Mouse (Mus musculus) intestine, postnatal 0 days (tissue): ENCODE measurements around the gene Rbm3. TPM values are rescaled to one million over a fixed set of nuclear protein-coding genes. Genes with fewer than 3 reads are reported as not detected.

ENCODE experiments used
- ATAC-seq: fragments of 200-750 bp; cut with Nextera tagmentation; 2 replicates; pipeline ENCODE4 v1.8.0; 2017; ENCODE audit warnings: mild to moderate bottlenecking, moderate TSS enrichment, moderate library complexity
- H3K27ac ChIP-seq: fragments of 300-500 bp; sonication (generic); 2 replicates; pipeline ENCODE4 v1.5.1; 2014; ENCODE audit warnings: mild to moderate bottlenecking, low read depth, low read length, moderate library complexity
- H3K27me3 ChIP-seq: fragments of 300-500 bp; sonication (generic); replicated peaks from 2 replicates; pipeline ENCODE4 v1.6.1; 2014; ENCODE audit warnings: low read length, mixed read lengths; ENCODE audit not compliant: control insufficient read depth, insufficient read depth
- H3K36me3 ChIP-seq: fragments of 300-500 bp; sonication (generic); 2 replicates; pipeline ENCODE4 v1.6.1; 2014; ENCODE audit warnings: mild to moderate bottlenecking, moderate library complexity; ENCODE audit not compliant: control insufficient read depth, insufficient read depth
- H3K4me1 ChIP-seq: fragments of 300-500 bp; sonication (generic); replicated peaks from 2 replicates; pipeline ENCODE4 v1.6.1; 2014; ENCODE audit warnings: antibody characterized with exemption, low read length, mixed read lengths; ENCODE audit not compliant: control insufficient read depth, insufficient read depth
- H3K4me2 ChIP-seq: fragments of 300-500 bp; sonication (generic); replicated peaks from 2 replicates; pipeline ENCODE4 v1.6.1; 2014; ENCODE audit warnings: low read depth, mild to moderate bottlenecking, moderate library complexity
- H3K4me3 ChIP-seq: fragments of 300-500 bp; sonication (generic); 2 replicates; pipeline ENCODE4 v1.5.1; 2014; ENCODE audit warnings: low read depth, low read length
- H3K9ac ChIP-seq: fragments of 300-500 bp; sonication (generic); 2 replicates; pipeline ENCODE4 v1.6.1; 2014; ENCODE audit warnings: mild to moderate bottlenecking, low read depth, low read length
- H3K9me3 ChIP-seq: fragments of 300-500 bp; sonication (generic); 2 replicates; pipeline ENCODE4 v1.6.1; 2016; ENCODE audit warnings: mixed run types; ENCODE audit not compliant: control insufficient read depth
- CTCF ChIP-seq: sonication (generic); IDR thresholded peaks from 2 replicates; pipeline ENCODE4 v1.5.1; 2016; ENCODE audit warnings: low read depth, mild to moderate bottlenecking, control low read depth, antibody characterized with exemption, moderate library complexity
- WGBS: fragments of 180-500 bp; shearing (Covaris S2); extraction: QIAGEN DNeasy Blood & Tissue Kit; methylation state at CpG from one replicate; pipeline ENCODE4 v1.1.7; 2014; 5-methylcytosine and 5-hydroxymethylcytosine counted together
- polyA plus RNA-seq: library from polyadenylated mRNA; unstranded; fragments of >200 nt; fragmentation: Nextera tagmentation; extraction: Ambion mirVana; gene quantifications from 2 replicates; pipeline ENCODE4 v1.2.1, GENCODE M21; 2015

Gene Rbm3
- polyA plus RNA-seq, 1 experiment from 2014 or later: 623 TPM

- Histone ChIP-seq H3K27me3 (no peaks in the 10 kb centered on the region), H3K4me3 (peak within 1 kb of the TSS; percentile 43), H3K4me2 (peak within 1 kb of the TSS; percentile 60), H3K4me1 (no peaks in the 10 kb centered on the region), H3K36me3 (peaks cover 19% of the 10 kb centered on the region; the same call in 1 of the 2 replicates), H3K9me3 (no peaks in the 10 kb centered on the region), H3K9ac (peak within 1 kb of the TSS; percentile 34; the same call in 1 of the 2 replicates), H3K27ac (peak within 1 kb of the TSS; percentile 83)
- no peak for TF ChIP-seq CTCF
- 22% methylated on average over 38 of the region's 40 CpGs for WGBS
- peak; percentile 96 for ATAC-seq
Measured at GRCm38 (mm10) chrX:8132017-8132976, 13.4 kb downstream of the Rbm3 start, which contains the start of gene Wdr13. Wdr13 (minus strand) TSS chrX:8132892.

- no peaks in the 10 kb centered on the region for H3K9me3 ChIP-seq
- ATAC-seq: no peak
- no peak overlapping the region for H3K27ac ChIP-seq
Measured at GRCm38 (mm10) chrX:8131393-8131792, 14.3 kb downstream of the Rbm3 start.

GRCm38 (mm10) chrX:8125235-8125634, 20.4 kb downstream of the Rbm3 start:
- Histone ChIP-seq H3K9ac (no peak overlapping the region), H3K27me3 (no peaks in the 10 kb centered on the region), H3K4me2 (no peak overlapping the region), H3K9me3 (no peaks in the 10 kb centered on the region), H3K36me3 (peaks cover 24% of the 10 kb centered on the region; the same call in 1 of the 2 replicates), H3K4me3 (no peak overlapping the region), H3K4me1 (no peaks in the 10 kb centered on the region), H3K27ac (no peak overlapping the region)
- TF ChIP-seq CTCF: peak; percentile 50
- ATAC-seq: no peak
- WGBS: 77% methylated on average over 7 of the region's 7 CpGs

More at GRCm38 (mm10) chrX:8131393-8131792, 14.3 kb downstream of the Rbm3 start:
- H3K4me2 ChIP-seq: peak overlapping the region; percentile 60
- peaks cover 19% of the 10 kb centered on the region; the same call in 1 of the 2 replicates for H3K36me3 ChIP-seq
- no peaks in the 10 kb centered on the region for H3K27me3 ChIP-seq
- no peak overlapping the region for H3K9ac ChIP-seq
- no peaks in the 10 kb centered on the region for H3K4me1 ChIP-seq
- H3K4me3 ChIP-seq: peak overlapping the region; percentile 43; the same call in 1 of the 2 replicates
- 88% methylated on average over 17 of the region's 17 CpGs for WGBS
- TF ChIP-seq CTCF: no peak

- 79% methylated on average over 6 of the region's 6 CpGs for WGBS
- H3K36me3 ChIP-seq: peaks cover 18% of the 10 kb centered on the region; the same call in 1 of the 2 replicates
- no peak overlapping the region for H3K9ac ChIP-seq
- ATAC-seq: no peak
- no peaks in the 10 kb centered on the region for H3K27me3 ChIP-seq
- no peak overlapping the region for H3K27ac ChIP-seq
- H3K9me3 ChIP-seq: no peaks in the 10 kb centered on the region
- no peak overlapping the region for H3K4me3 ChIP-seq
- H3K4me1 ChIP-seq: no peaks in the 10 kb centered on the region
- TF ChIP-seq CTCF: no peak
- no peak overlapping the region for H3K4me2 ChIP-seq
Measured at GRCm38 (mm10) chrX:8123821-8124470, 21.7 kb downstream of the Rbm3 start.

- no peak for ATAC-seq
- Histone ChIP-seq H3K27me3 (no peaks in the 10 kb centered on the region), H3K9me3 (no peaks in the 10 kb centered on the region), H3K4me1 (no peaks in the 10 kb centered on the region), H3K4me3 (no peak overlapping the region), H3K36me3 (no peaks in the 10 kb centered on the region), H3K4me2 (no peak overlapping the region), H3K9ac (no peak overlapping the region), H3K27ac (no peak overlapping the region)
- no peak for TF ChIP-seq CTCF
Measured at GRCm38 (mm10) chrX:8117264-8117663, 28.4 kb downstream of the Rbm3 start.

GRCm38 (mm10) chrX:8115275-8115674, 30.4 kb downstream of the Rbm3 start:
- Histone ChIP-seq H3K9me3 (no peaks in the 10 kb centered on the region), H3K9ac (no peak overlapping the region), H3K4me3 (no peak overlapping the region), H3K4me1 (no peaks in the 10 kb centered on the region), H3K27me3 (no peaks in the 10 kb centered on the region), H3K36me3 (no peaks in the 10 kb centered on the region), H3K4me2 (no peak overlapping the region), H3K27ac (no peak overlapping the region)
- 64% methylated on average over 4 of the region's 4 CpGs for WGBS
- ATAC-seq: no peak
- peak; percentile 48 for TF ChIP-seq CTCF
